Mouse (Mus musculus) kidney, adult 2 months (tissue): ENCODE measurements around the gene Hmg20a. TPM values are rescaled to one million over a fixed set of nuclear protein-coding genes. Genes with fewer than 3 reads are reported as not detected.

Experiments
- DNase-seq: peaks from one replicate; pipeline ENCODE4 v3.0.0; 2021
- H3K27ac ChIP-seq: fragments of 200-500 bp; 2 replicates; pipeline ENCODE4 v1.5.1; 2012; ENCODE audit warnings: low read depth, low read length, control low read depth, inconsistent platforms; ENCODE audit not compliant: insufficient read depth
- H3K27me3 ChIP-seq: fragments of 200-500 bp; replicated peaks from 2 replicates; pipeline ENCODE4 v1.6.1; 2012; ENCODE audit warnings: mild to moderate bottlenecking, moderate library complexity, low read length, inconsistent platforms; ENCODE audit not compliant: control insufficient read depth, insufficient read depth
- H3K36me3 ChIP-seq: fragments of 200-500 bp; 2 replicates; pipeline ENCODE4 v1.6.1; 2012; ENCODE audit warnings: mild to moderate bottlenecking, moderate library complexity, low read length, inconsistent platforms; ENCODE audit not compliant: control insufficient read depth, insufficient read depth
- H3K4me1 ChIP-seq: fragments of 200-500 bp; 2 replicates; pipeline ENCODE4 v1.6.1; 2011; ENCODE audit warnings: low read length; ENCODE audit not compliant: control insufficient read depth, insufficient read depth
- H3K4me3 ChIP-seq: fragments of 200-500 bp; 2 replicates; pipeline ENCODE4 v1.5.1; 2011; ENCODE audit warnings: mild to moderate bottlenecking, low read depth, low read length, control low read depth; ENCODE audit not compliant: insufficient read depth
- CTCF ChIP-seq: fragments of 200-500 bp; conservative IDR thresholded peaks from 2 replicates; pipeline ENCODE4 v1.5.1; 2011; ENCODE audit warnings: low read depth, mild to moderate bottlenecking, control low read depth, low read length, moderate library complexity, mixed read lengths; ENCODE audit not compliant: insufficient read depth, insufficient read length
- POLR2A ChIP-seq: fragments of 200-500 bp; IDR thresholded peaks from one replicate; pipeline ENCODE4 v1.6.1; 2011; ENCODE audit warnings: low read depth, low read length, control low read depth
- WGBS: fragments of 180-500 bp; shearing (Covaris S2); methylation state at CpG from one replicate; pipeline ENCODE4 v1.1.7; 2018; 5-methylcytosine and 5-hydroxymethylcytosine counted together
- polyA plus RNA-seq: library from polyadenylated mRNA; depleted of rRNA; stranded (reverse); fragments of >200 nt; gene quantifications from 2 replicates; pipeline ENCODE4 v1.2.3, GENCODE M21; 2012

Gene Hmg20a
- polyA plus RNA-seq, 1 experiment = 23.9 TPM

- Histone ChIP-seq H3K36me3 (peaks cover 5% of the 10 kb centered on the region), H3K4me3 (no peak overlapping the region), H3K27me3 (no peaks in the 10 kb centered on the region), H3K27ac (no peak overlapping the region), H3K4me1 (0 out of 2 replicates have a peak, but pooled peaks cover 3% of the 10 kb centered on the region)
- WGBS = 67% methylated on average over 5 of the region's 5 CpGs
- TF ChIP-seq CTCF = no peak
- no peak for TF ChIP-seq POLR2A
- no peak for DNase-seq
These were observed 77.4 kb downstream of the Hmg20a start for GRCm38 (mm10) chr9:56495795-56496232.

DNA sequence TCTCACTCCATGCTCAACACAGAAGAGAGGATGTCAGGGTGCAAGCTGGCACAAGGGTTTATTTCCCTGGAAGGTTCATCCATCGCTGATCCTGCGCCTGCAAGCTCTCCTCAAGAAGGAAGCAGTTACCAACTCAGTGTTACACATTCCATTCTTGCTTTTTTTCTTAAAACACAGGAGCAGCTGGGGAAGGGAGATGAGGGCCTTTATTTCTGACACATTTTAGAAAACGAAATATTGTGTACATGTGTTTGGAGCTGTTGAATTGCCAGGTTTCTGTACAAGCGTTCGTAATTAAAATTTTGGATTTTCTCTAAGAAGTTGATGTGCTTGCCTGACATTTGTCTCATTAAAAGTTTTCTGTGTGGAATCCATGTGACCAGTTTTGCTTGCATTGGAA lies 78.2 kb downstream of the Hmg20a start:
- Histone ChIP-seq H3K27me3 (no peaks in the 10 kb centered on the region), H3K4me1 (peaks cover 3% of the 10 kb centered on the region; the same call in 1 of the 2 replicates), H3K36me3 (peaks cover 2% of the 10 kb centered on the region), H3K27ac (no peak overlapping the region), H3K4me3 (no peak overlapping the region)
- DNase-seq = no peak
- no peak for TF ChIP-seq POLR2A
- TF ChIP-seq CTCF = no peak
- WGBS = 78% methylated on average over 5 of the region's 5 CpGs

DNA sequence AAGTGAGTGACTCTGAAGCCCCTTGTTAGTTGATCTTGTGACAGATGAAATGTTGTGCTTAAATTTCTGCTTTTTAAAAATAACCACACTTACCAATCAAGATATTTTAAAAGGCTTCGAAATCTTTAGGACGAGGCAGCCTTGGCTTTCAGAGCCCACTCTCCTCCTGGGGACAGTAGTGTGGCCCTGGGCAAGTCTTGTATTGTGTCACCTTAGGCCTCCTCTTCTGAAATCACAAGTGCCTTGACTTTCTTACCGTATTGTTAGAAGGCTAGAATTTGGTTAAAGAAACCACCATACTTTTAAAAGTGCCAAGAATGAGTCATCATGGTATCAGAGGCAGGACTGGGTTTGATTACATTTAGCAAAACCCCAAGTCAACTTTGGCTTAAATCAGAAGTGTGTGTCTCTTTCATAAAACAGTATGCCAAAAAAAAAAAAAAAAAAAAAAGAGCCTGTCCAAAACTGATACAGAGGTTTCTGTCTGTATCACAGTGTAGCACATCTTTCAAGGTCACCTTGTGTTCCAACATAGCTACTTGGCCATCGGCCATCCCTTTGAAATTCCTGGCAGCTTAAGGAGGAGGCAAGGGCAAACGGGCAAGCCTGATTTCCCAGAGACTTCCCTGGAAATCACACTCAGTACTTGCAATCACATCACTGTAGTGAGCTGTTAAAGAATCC lies 78.9 kb downstream of the Hmg20a start:
- Histone ChIP-seq H3K4me3 (no peak overlapping the region), H3K36me3 (peaks cover 2% of the 10 kb centered on the region), H3K4me1 (peaks cover 8% of the 10 kb centered on the region; the same call in 1 of the 2 replicates), H3K27ac (0 out of 2 replicates have a peak overlapping the region, but pooled peaks have one; percentile 30), H3K27me3 (no peaks in the 10 kb centered on the region)
- TF ChIP-seq POLR2A (no peak), CTCF (no peak)
- WGBS = 48% methylated on average over 5 of the region's 5 CpGs
- DNase-seq = peak; percentile 89

- Histone ChIP-seq H3K36me3 (no peaks in the 10 kb centered on the region), H3K27me3 (no peaks in the 10 kb centered on the region), H3K4me1 (peaks cover 9% of the 10 kb centered on the region; the same call in 1 of the 2 replicates), H3K4me3 (no peak overlapping the region), H3K27ac (no peak overlapping the region)
- DNase-seq = no peak
- no peak for TF ChIP-seq POLR2A
- TF ChIP-seq CTCF = no peak
- 83% methylated on average over 8 of the region's 8 CpGs for WGBS
These were observed 81.1 kb downstream of the Hmg20a start for GRCm38 (mm10) chr9:56499324-56500067.

DNA sequence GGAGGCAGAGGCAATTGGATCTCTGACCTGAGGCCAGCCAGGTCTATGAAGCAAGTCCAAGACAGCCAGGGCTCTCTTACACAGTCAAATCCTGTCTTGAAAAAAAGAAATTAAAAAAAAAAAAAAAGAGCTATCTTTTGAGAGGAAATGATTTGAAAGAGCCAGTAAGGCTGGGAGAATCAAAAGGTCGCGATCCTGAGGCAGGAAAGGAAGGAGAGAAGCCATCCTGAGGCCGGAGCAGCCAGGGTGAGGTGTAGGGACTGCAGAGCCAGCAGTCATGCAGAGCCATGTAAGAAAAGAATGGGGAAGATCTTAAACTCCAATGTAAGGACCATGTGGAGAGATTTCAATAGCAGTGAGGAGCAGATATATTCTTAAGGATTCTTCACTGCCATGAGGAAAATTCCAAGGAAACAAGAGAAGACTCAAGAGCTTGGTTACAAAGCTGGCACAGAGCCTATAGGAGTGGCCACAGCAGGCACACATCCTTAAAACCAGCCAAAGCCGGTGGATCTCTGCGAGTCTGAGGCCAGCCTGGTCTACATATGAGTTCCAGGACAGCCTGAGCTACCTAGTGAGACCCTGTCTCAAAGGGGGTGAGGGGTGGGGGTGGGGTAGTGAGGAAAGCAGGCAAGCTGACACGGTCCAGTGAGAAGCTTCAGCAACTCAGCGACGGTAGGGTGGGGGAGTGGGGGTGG lies 82.6 kb downstream of the Hmg20a start:
- TF ChIP-seq CTCF = no peak
- TF ChIP-seq POLR2A = no peak
- Histone ChIP-seq H3K27ac (peak overlapping the region; percentile 49), H3K27me3 (no peaks in the 10 kb centered on the region), H3K4me3 (no peak overlapping the region), H3K36me3 (no peaks in the 10 kb centered on the region), H3K4me1 (peaks cover 9% of the 10 kb centered on the region; the same call in 1 of the 2 replicates)
- peak; percentile 53 for DNase-seq
- WGBS = 41% methylated on average over 8 of the region's 8 CpGs

DNA sequence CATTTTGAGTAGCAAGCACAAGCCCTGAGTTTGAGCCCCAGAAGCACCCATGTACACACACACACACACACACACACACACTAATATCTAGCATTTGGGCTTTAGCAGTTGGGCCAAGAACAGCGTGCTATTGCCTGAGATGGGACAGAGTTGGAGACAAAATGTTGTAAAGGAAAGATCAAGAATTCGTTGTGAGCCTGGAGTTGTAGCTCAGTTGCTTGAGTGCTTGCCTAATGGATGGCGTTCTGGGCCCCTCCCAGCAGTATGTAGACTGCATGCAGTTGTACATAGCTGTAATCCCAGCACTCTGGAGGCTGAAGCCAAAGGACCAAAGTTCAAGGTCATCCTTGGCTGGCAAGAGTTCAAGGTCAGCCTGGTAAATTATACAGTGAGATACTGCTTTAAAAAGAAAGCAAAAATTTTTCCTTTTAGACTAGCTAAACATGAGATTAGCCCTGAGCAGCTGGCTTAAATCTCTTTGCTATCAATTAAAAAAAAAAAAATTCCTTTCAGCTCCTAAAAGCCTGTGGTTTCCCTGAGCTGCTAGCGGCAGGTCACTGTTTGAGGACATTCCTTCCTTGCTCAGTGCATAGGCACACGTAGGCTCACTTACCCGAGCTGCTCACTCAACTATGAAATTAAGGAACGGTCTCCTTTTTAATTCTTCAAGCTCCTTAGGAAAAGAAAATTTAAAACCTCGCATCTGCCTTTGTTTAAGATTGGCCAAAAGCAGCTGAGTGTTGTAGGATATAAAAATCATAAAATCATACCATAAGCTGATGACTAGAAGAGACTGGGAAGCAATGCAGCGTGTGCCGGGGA lies 83.5 kb downstream of the Hmg20a start:
- 22% methylated on average over 10 of the region's 10 CpGs for WGBS
- H3K27ac ChIP-seq = peak overlapping the region; percentile 58

More for the DNA sequence above, 83.5 kb downstream of the Hmg20a start:
- H3K27me3 ChIP-seq = no peaks in the 10 kb centered on the region
- TF ChIP-seq CTCF (no peak), POLR2A (no peak)
- peaks cover 9% of the 10 kb centered on the region; the same call in 1 of the 2 replicates for H3K4me1 ChIP-seq
- DNase-seq = peak; percentile 61
- H3K36me3 ChIP-seq = no peaks in the 10 kb centered on the region
- no peak overlapping the region for H3K4me3 ChIP-seq
